Mouse (Mus musculus): Measurements from ENCODE around the gene Asna1.

DNA sequence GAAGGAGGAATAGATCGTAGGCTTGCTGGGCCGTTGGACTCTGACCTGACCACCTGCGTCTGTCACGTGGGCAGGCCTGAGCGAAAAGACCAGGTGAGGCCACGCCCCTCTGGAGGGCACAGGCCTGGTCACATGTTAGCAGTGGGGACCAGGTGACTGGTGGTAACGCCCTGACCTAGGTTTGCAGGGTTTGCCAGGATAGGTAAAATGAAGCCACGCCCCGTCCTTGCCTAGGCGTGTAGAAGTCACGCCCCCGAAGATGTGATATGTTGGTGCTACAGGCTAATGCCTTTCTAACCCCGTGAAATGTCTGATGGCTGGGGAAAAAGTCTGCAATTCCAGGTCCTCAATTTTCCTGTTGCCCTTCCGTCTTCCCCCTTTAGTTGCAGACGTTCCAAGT, 34.2 kb downstream of the Asna1 start:
- TF ChIP-seq POLR2A (IDR thresholded peaks at IDR 0.05; ENCODE audit: extremely low read depth, insufficient read depth, low read length) = no peak
- no peak for TF ChIP-seq CTCF (IDR thresholded peaks at IDR 0.05; ENCODE audit: low read depth, low read length)

All from liver, adult 2 months (tissue).